Mouse (Mus musculus): ENCODE data around the gene Smc6. TPM values are rescaled to one million over a fixed set of nuclear protein-coding genes. Genes with fewer than 3 reads are reported as not detected.

The Smc6 gene
- polyA plus RNA-seq, 1 experiment from 2014 or later = 76.1 TPM

DNA sequence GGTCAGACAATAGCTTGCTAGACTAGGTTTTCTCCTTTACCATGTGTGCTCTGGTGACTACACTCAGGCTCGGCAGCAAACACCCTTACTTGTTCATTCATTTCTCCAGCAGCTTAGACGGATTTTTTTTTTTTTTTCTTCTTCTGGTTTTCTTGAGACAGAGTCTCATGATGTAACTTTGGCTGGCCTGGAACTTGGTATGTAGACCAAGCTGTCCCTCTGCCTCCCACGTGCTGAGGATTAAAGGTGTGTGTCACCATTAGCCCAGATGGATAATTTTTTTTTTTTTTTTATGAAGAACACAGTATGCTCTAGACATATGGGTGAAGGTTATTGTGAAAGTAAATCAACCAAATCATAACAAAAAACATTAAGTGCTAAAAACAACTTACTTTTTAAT lies 15.4 kb upstream of the Smc6 start:
- no peak for DNase-seq (ENCODE audit: low spot score)
- WGBS = 84% methylated on average over 3 of the region's 3 CpGs
- Histone ChIP-seq H3K4me1 (replicated peaks) (no peaks in the 10 kb centered on the region), H3K4me3 (no peak overlapping the region), H3K36me3 (peaks cover 77% of the 10 kb centered on the region), H3K27me3 (ENCODE audit: insufficient read depth, poor library complexity, severe bottlenecking) (no peaks in the 10 kb centered on the region), H3K27ac (no peak overlapping the region), H3K9me3 (no peaks in the 10 kb centered on the region)

GRCm38 (mm10) chr12:11264895-11265294 lies 791 bp upstream of the Smc6 start:
- no peaks in the 10 kb centered on the region for H3K9me3 ChIP-seq
- H3K27ac ChIP-seq = peak overlapping the region; percentile 97
- peaks cover 27% of the 10 kb centered on the region for H3K4me1 ChIP-seq (replicated peaks)
- H3K27me3 ChIP-seq (ENCODE audit: insufficient read depth, poor library complexity, severe bottlenecking) = no peaks in the 10 kb centered on the region
- H3K36me3 ChIP-seq = no peaks in the 10 kb centered on the region
- 8% methylated on average over 13 of the region's 13 CpGs for WGBS
- H3K4me3 ChIP-seq = peak overlapping the region; percentile 90
- DNase-seq (ENCODE audit: low spot score) = peak; percentile 3

DNA sequence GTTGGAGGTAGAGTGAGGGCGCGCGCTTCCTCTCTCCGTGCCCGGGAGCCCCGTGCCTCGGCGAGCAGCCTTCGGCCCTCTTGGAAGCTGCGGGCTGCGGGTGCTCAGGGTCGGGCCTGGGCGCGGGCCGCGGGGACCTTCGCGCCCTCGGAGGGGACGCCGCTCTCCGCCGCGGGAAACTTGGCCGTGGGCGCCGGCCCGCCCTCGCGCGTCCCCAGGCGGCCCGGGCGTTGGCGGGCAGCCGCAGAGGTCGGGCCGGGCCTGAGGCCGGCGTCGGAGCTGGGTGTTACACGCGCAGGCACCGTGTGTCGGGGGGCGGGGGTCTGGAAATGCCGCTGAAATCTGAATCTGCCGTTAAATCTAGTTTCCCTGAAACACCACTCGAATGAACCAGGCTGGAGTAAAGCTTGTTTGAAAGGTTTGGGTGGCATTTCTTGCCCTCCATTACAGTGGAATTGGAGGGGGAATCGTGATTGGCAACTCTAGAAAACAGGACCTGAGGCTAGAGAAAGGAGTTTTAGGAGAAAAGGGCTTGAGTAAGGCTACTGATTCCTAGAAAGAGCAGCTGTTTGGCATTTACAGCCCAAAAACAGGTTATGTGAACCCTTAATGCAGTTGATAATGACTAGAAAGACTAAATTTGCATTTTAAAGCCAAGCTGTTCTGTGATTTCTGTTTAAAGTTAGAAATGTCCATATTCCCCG lies 748 bp downstream of the Smc6 start:
- H3K4me3 ChIP-seq = peak overlapping the region; percentile 90
- H3K9me3 ChIP-seq = no peaks in the 10 kb centered on the region
- no peak for DNase-seq (ENCODE audit: low spot score)
- WGBS = under 1% methylated on average over 51 of the region's 51 CpGs
- peak overlapping the region; percentile 97 for H3K27ac ChIP-seq
- no peaks in the 10 kb centered on the region for H3K36me3 ChIP-seq
- H3K27me3 ChIP-seq (ENCODE audit: insufficient read depth, poor library complexity, severe bottlenecking) = no peaks in the 10 kb centered on the region
- H3K4me1 ChIP-seq (replicated peaks) = peaks cover 27% of the 10 kb centered on the region

GRCm38 (mm10) chr12:11267030-11267429 lies 1.3 kb downstream of the Smc6 start:
- H3K27ac ChIP-seq = peak overlapping the region; percentile 97
- WGBS = 11% methylated on average over 4 of the region's 4 CpGs

DNA sequence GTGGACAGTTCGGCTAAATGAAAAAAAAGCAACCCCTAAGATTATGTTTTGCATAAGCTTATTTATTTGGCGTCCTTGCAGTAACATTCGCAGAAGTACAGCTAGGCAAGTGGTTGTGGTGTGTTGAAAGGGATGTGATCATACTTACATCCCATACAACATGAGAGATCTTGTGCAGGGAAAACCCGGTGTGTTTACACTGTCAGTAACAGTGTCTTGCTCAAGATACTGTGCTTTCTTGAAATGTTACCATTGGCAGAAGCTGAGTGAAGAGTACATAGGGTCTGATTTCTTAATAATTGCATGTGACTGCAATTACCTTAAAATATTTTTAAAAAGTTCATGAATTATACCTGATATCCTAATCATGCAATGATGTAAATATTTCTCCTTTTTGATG lies 6.9 kb downstream of the Smc6 start:
- H3K4me3 ChIP-seq = no peak overlapping the region
- WGBS = 94% methylated on average over 4 of the region's 4 CpGs
- H3K27me3 ChIP-seq (ENCODE audit: insufficient read depth, poor library complexity, severe bottlenecking) = no peaks in the 10 kb centered on the region
- no peak for DNase-seq (ENCODE audit: low spot score)
- no peak overlapping the region for H3K27ac ChIP-seq
- no peaks in the 10 kb centered on the region for H3K9me3 ChIP-seq
- peaks cover 52% of the 10 kb centered on the region for H3K36me3 ChIP-seq
- H3K4me1 ChIP-seq (replicated peaks) = peaks cover 11% of the 10 kb centered on the region

More at GRCm38 (mm10) chr12:11267030-11267429, 1.3 kb downstream of the Smc6 start:
- H3K27me3 ChIP-seq (ENCODE audit: insufficient read depth, poor library complexity, severe bottlenecking) = no peaks in the 10 kb centered on the region
- H3K36me3 ChIP-seq = peaks cover 6% of the 10 kb centered on the region; the same call in 1 of the 2 replicates
- DNase-seq (ENCODE audit: low spot score) = peak; percentile 21
- H3K4me3 ChIP-seq = peak overlapping the region; percentile 90
- H3K9me3 ChIP-seq = no peaks in the 10 kb centered on the region
- peaks cover 27% of the 10 kb centered on the region for H3K4me1 ChIP-seq (replicated peaks)

DNA sequence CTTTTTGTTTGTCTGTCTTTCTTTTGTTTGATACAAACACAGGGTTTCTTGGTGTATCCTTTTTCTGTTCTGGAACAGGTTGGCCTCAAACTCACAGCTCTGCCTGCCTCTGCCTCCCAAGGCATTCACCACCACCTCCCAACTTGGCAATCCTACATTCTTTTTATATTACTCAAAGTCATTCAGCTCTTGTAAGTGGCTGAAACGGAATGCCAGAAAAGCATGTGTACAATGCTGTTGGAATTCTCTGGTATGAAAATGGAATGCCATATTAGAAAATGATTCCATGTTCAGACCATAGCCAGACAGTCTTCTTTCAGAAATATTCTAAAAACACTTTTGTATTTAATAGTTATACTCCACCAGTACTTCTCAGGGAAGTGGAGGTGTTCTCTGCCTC lies 7.5 kb downstream of the Smc6 start:
- Histone ChIP-seq H3K4me3 (no peak overlapping the region), H3K4me1 (replicated peaks) (peaks cover 5% of the 10 kb centered on the region), H3K27ac (no peak overlapping the region), H3K36me3 (peaks cover 58% of the 10 kb centered on the region), H3K27me3 (ENCODE audit: insufficient read depth, poor library complexity, severe bottlenecking) (no peaks in the 10 kb centered on the region), H3K9me3 (no peaks in the 10 kb centered on the region)
- no peak for DNase-seq (ENCODE audit: low spot score)
- WGBS = 90% methylated on average over 1 of the region's 1 CpGs

DNA sequence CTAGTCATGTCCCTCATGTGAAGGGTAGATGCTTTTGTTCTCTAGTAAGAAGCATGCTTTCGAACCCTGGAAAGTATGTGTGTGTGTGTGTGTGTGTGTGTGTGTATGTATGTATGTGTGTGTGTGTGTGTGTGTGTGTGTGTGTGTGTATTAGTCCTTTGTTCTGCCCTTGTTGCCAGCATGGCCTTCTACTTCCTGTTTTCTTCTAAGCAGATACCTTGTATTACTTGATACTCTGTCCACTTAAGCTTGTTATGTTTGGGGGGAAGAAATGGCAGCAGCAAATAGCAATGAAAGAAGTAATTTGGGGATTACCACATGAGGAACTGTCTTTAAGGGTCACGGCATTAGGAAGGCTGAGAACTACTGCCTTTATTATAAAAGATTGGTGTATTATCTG lies 10.9 kb downstream of the Smc6 start:
- peaks cover 87% of the 10 kb centered on the region for H3K36me3 ChIP-seq
- H3K4me1 ChIP-seq (replicated peaks) = no peaks in the 10 kb centered on the region

DNA sequence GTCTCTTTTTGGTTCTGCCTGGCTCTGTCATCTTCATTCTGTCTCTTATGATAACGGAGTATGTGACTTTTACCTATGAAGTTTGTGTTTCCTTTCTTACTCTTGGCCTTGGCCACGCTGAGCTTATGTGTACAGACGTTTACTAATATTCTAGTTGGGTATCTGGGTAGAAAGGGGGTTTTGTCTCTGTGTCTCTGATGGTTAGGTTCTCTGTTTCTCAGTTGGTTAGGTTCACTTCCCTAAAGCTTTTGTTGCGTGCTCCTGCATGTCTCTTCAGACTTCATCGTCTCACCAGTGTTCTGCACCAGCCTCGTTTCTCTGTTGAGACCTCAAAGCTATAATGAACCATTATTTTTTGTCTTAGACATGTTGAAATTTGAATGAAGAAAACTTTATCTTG lies 11.5 kb downstream of the Smc6 start:
- no peak overlapping the region for H3K27ac ChIP-seq
- no peaks in the 10 kb centered on the region for H3K4me1 ChIP-seq (replicated peaks)
- peaks cover 87% of the 10 kb centered on the region for H3K36me3 ChIP-seq
- no peak overlapping the region for H3K4me3 ChIP-seq
- DNase-seq (ENCODE audit: low spot score) = no peak
- no peaks in the 10 kb centered on the region for H3K27me3 ChIP-seq (ENCODE audit: insufficient read depth, poor library complexity, severe bottlenecking)
- WGBS = 93% methylated on average over 6 of the region's 6 CpGs
- H3K9me3 ChIP-seq = no peaks in the 10 kb centered on the region

More for the DNA sequence above, 10.9 kb downstream of the Smc6 start:
- H3K9me3 ChIP-seq = no peaks in the 10 kb centered on the region
- WGBS = 98% methylated on average over 2 of the region's 2 CpGs
- H3K27me3 ChIP-seq (ENCODE audit: insufficient read depth, poor library complexity, severe bottlenecking) = no peaks in the 10 kb centered on the region
- no peak overlapping the region for H3K4me3 ChIP-seq
- no peak for DNase-seq (ENCODE audit: low spot score)
- no peak overlapping the region for H3K27ac ChIP-seq

- Histone ChIP-seq H3K4me3 (no peak overlapping the region), H3K27me3 (ENCODE audit: insufficient read depth, poor library complexity, severe bottlenecking) (no peaks in the 10 kb centered on the region), H3K9me3 (no peaks in the 10 kb centered on the region), H3K27ac (no peak overlapping the region), H3K36me3 (peaks cover 87% of the 10 kb centered on the region), H3K4me1 (replicated peaks) (no peaks in the 10 kb centered on the region)
- WGBS = 93% methylated on average over 3 of the region's 3 CpGs
- no peak for DNase-seq (ENCODE audit: low spot score)
These were observed 14.2 kb downstream of the Smc6 start for GRCm38 (mm10) chr12:11279886-11280285.

DNA sequence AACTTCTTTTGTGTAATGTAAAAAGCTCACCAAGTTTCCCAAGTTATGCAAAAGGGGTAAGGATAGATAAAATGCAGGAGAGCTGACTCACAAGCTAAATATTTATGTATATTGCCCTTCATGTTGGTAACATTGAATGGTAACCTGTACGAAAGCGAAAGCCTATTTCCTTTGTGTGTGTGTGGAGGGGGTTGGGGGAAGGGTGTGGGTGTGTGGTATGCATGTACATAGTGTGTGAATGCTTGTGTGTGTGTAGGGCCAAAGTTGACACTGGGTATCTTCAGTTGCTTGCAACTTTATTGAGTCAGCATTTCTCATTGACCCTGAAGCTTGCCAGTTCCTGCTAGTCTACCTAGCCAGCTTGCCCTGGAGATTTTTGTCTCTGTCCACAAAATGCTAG lies 15.9 kb downstream of the Smc6 start:
- WGBS = 94% methylated on average over 2 of the region's 2 CpGs
- H3K36me3 ChIP-seq = peaks cover 96% of the 10 kb centered on the region

GRCm38 (mm10) chr12:11286382-11286781 lies 20.7 kb downstream of the Smc6 start:
- H3K9me3 ChIP-seq = no peaks in the 10 kb centered on the region
- H3K4me1 ChIP-seq (replicated peaks) = no peaks in the 10 kb centered on the region
- H3K36me3 ChIP-seq = peaks cover 99% of the 10 kb centered on the region
- H3K27ac ChIP-seq = no peak overlapping the region
- DNase-seq (ENCODE audit: low spot score) = no peak
- WGBS = 94% methylated on average over 2 of the region's 2 CpGs
- H3K27me3 ChIP-seq (ENCODE audit: insufficient read depth, poor library complexity, severe bottlenecking) = no peaks in the 10 kb centered on the region
- no peak overlapping the region for H3K4me3 ChIP-seq

More for the DNA sequence above, 15.9 kb downstream of the Smc6 start:
- H3K9me3 ChIP-seq = no peaks in the 10 kb centered on the region
- no peak for DNase-seq (ENCODE audit: low spot score)
- no peaks in the 10 kb centered on the region for H3K27me3 ChIP-seq (ENCODE audit: insufficient read depth, poor library complexity, severe bottlenecking)
- no peak overlapping the region for H3K27ac ChIP-seq
- H3K4me3 ChIP-seq = no peak overlapping the region
- no peaks in the 10 kb centered on the region for H3K4me1 ChIP-seq (replicated peaks)

DNA sequence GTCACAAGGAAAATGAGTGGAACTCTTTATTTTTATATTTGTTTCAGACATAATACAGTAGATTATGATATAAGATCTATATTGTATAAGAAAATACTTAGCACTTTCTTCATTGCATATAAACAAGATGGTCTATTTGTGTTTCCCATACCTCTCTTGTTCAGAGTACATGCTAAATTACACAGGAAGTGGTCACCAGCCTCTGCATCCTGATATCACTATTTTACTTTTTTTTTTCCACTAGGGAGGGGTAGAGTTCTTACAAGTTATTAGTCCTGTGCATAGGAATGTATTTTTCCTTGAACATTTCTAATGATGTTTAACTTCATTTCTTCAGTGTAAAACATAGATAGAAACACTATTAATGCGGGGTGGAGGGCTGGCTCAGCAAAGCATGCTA lies 35.2 kb downstream of the Smc6 start:
- 100% methylated on average over 1 of the region's 1 CpGs for whole genome bisulfite sequencing
- Histone ChIP-seq H3K27me3 (ENCODE audit: insufficient read depth, poor library complexity, severe bottlenecking) (no peaks in the 10 kb centered on the region), H3K9me3 (no peaks in the 10 kb centered on the region), H3K27ac (no peak overlapping the region), H3K36me3 (peaks cover 95% of the 10 kb centered on the region), H3K4me1 (replicated peaks) (no peaks in the 10 kb centered on the region), H3K4me3 (no peak overlapping the region)
- DNase-seq (ENCODE audit: low spot score) = no peak

- 94% methylated on average over 8 of the region's 8 CpGs for WGBS
- DNase-seq (ENCODE audit: low spot score) = no peak
- Histone ChIP-seq H3K27me3 (ENCODE audit: insufficient read depth, poor library complexity, severe bottlenecking) (no peaks in the 10 kb centered on the region), H3K4me1 (replicated peaks) (no peaks in the 10 kb centered on the region), H3K9me3 (no peaks in the 10 kb centered on the region), H3K4me3 (no peak overlapping the region), H3K36me3 (peaks cover 87% of the 10 kb centered on the region), H3K27ac (no peak overlapping the region)
These were observed 41.3 kb downstream of the Smc6 start for GRCm38 (mm10) chr12:11306753-11307645.
